Mouse (Mus musculus): Measurements from ENCODE around the gene Akap1. TPM values are rescaled to one million over a fixed set of nuclear protein-coding genes. Genes with fewer than 3 reads are reported as not detected.
"Not testable (repeated sequence)": the region's sequence is repeated elsewhere in the genome, so short reads cannot be mapped to it uniquely, and the experiment has no call there.

Gene Akap1
- polyA plus RNA-seq, 1 experiment from 2014 or later, result 24.0 TPM

DNA sequence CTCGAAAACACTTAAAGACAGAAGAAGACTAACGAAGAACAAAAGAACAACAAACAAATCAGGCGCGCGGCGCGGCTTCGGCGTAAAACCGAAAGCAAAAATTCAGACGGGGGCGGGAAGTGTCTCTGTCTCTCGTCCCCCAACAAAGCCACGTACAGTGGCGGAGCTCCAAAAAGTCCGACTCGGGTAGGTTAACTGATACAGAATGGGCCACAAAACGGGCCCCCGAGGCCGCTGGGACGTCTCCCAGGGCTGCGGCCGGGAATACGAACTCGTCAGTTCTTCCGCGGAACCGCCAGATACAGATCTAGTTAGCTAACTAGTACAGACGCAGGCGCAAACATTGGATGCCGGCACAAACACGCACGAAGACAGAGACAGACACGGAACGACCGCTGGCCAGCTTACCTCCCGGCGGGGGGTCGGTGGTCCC lies 31.4 kb upstream of the Akap1 start:
- not testable (repeated sequence) for H3K36me3 ChIP-seq; H3K27me3 ChIP-seq (replicated peaks); ATAC-seq (ENCODE audit: low FRiP score, low read depth); H3K27ac ChIP-seq; H3K9ac ChIP-seq; H3K4me1 ChIP-seq; H3K9me3 ChIP-seq
- Histone ChIP-seq H3K4me3 (0 out of 2 replicates have a peak overlapping the region, but pooled peaks have one; percentile 15), H3K4me2 (replicated peaks) (peak overlapping the region; percentile 39; the same call in 1 of the 2 replicates)
- WGBS, result 35% methylated on average over 37 of the region's 39 CpGs

DNA sequence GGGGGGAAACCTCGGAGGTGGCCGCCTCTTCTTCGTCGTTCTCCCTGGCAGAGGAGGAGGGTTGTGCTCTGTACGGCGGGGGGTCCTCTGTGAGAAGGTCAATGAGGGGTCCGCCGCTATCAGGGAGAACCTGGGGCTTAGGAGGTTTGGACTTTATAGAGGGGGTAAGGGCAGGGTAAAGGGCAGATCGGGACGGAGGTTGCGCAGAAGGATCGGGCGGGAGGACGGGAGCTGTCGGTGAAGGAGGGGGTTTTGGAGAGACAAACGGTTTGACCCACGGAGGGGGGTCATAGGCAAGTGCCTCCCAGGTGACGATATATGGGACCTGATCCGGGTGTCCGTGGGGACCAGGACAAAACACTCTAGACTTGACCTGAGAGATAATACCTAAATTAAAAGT lies 30.8 kb upstream of the Akap1 start:
- ATAC-seq (ENCODE audit: low FRiP score, low read depth); H3K27me3 ChIP-seq (replicated peaks); H3K9ac ChIP-seq; H3K36me3 ChIP-seq; H3K4me3 ChIP-seq; H3K27ac ChIP-seq; H3K9me3 ChIP-seq; H3K4me1 ChIP-seq: not testable (repeated sequence)
- WGBS, result 43% methylated on average over 16 of the region's 20 CpGs
- peak overlapping the region; percentile 34; the same call in 1 of the 2 replicates for H3K4me2 ChIP-seq (replicated peaks)

DNA sequence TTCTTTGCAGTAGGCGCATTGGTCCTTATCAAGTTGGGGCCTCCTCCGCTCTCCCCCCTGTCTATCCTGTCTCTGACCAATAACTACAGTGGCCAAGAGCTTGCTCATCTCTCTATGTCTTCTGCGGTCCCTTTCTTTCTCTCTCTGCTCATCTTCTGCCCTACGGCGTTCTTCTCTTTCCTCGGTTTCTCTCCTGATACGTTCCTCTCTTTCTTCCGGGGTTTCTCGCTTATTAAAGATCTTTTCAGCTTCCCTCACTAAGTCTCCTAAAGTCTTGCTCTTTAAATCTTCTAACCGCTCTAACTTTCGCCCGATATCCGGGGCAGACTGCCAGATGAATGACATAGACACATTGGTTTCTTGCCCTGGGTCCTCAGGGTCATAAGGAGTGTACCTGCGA lies 29.9 kb upstream of the Akap1 start:
- H3K4me3 ChIP-seq; H3K9me3 ChIP-seq; H3K36me3 ChIP-seq; H3K27ac ChIP-seq; H3K4me1 ChIP-seq; H3K9ac ChIP-seq; ATAC-seq (ENCODE audit: low FRiP score, low read depth); H3K4me2 ChIP-seq (replicated peaks); H3K27me3 ChIP-seq (replicated peaks): not testable (repeated sequence)
- 93% methylated on average over 12 of the region's 14 CpGs for WGBS

DNA sequence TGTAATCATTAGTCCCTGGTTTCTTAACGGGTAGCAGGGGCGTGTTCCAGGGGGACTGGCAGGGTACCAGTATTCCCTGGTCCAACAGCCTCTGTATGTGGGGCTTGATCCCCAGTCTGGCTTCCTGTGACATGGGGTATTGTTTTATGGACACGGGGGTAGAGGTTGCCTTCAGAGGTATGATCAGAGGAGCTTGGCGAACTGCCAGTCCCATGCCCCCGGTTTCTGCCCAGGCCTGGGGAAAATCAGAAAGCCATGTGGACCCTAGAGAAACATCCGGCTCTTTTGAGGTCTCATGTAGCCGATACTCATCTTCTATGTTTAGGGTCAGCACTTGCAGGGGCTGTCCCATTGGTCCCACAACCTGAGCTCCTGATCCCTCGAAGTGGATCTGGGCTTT lies 29.1 kb upstream of the Akap1 start:
- not testable (repeated sequence) for H3K4me1 ChIP-seq; H3K4me2 ChIP-seq (replicated peaks); ATAC-seq (ENCODE audit: low FRiP score, low read depth); H3K27me3 ChIP-seq (replicated peaks); H3K9ac ChIP-seq; H3K9me3 ChIP-seq; H3K27ac ChIP-seq; H3K36me3 ChIP-seq; H3K4me3 ChIP-seq
- WGBS, result 93% methylated on average over 3 of the region's 8 CpGs

DNA sequence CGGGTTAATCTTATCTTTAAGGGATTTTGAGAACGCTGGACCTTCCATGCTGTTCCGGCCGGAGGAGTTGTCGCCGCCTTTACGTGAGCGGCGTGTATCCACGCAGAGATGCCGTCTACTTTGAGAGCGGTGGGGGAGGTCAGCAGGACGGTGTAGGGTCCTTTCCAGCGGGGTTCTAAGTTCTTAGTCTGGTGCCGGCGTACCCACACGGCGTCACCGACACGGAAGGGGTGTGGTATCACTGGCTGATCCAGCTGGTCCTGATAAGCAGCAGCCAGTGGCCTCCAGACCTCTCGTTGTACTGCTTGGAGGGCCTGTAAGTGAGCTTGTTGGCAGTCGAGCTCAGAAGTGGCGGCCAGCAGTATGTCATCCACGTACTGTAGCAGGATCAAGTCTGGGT lies 28.4 kb upstream of the Akap1 start:
- H3K4me2 ChIP-seq (replicated peaks); H3K27ac ChIP-seq; H3K9ac ChIP-seq; H3K36me3 ChIP-seq; H3K4me1 ChIP-seq; H3K9me3 ChIP-seq; H3K27me3 ChIP-seq (replicated peaks); H3K4me3 ChIP-seq; ATAC-seq (ENCODE audit: low FRiP score, low read depth): not testable (repeated sequence)
- WGBS, result 96% methylated on average over 23 of the region's 24 CpGs

DNA sequence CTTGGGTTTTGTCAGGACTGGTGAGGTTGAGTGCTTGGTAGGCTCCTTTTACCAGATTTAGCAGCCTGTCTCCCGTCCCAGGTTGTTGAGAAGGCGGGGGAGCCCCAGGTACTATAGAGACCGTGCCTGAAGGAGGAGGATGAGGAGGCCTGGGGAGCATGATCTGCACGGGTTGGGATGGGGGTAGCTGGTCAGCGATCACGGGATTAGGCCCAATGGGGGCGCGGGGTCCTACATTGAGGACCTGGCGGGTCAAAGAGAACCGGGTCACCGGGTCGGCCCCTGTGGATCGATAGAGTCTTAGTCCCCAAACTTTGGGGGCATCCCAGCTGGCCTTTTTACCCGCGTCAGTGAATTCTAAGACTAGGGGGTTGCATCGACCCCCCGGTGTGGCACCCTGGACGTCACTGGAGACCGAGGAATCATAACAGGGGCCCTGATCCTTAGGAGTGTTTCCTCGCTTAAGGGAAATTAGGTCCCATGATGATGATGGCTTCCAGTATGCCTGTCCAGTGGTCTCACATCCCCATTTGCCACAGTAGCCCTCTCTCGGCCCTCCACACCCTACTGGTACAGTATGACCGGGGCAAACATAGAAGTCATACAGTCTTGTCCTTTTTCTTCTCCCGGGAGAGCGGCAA lies 27.7 kb upstream of the Akap1 start:
- not testable (repeated sequence) for H3K4me3 ChIP-seq; H3K4me2 ChIP-seq (replicated peaks); H3K27ac ChIP-seq; H3K9ac ChIP-seq; H3K27me3 ChIP-seq (replicated peaks); H3K9me3 ChIP-seq; ATAC-seq (ENCODE audit: low FRiP score, low read depth); H3K4me1 ChIP-seq; H3K36me3 ChIP-seq
- WGBS, result 96% methylated on average over 21 of the region's 24 CpGs

DNA sequence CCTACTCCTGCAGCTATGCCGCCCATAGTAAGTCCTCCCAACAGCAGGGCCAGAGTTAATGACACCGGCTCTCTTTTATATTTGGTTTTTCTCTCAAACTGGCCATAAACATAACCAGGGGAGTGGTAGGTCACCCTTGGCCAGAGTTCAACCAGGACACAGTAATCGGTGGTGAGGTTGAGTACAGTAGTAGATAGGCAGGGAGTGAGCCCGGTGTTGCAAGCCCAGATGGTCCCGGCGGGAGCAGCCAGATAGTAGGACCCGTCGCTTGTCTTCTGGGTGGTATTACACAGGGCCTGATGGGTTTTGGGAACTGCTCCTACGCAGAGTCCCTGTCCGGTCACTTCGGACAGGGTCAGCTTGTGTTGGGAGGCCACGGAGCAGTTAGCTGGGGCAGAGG lies 27.1 kb upstream of the Akap1 start:
- not testable (repeated sequence) for H3K27me3 ChIP-seq (replicated peaks); H3K36me3 ChIP-seq; H3K27ac ChIP-seq; H3K4me3 ChIP-seq; H3K9me3 ChIP-seq; H3K4me2 ChIP-seq (replicated peaks); ATAC-seq (ENCODE audit: low FRiP score, low read depth); H3K9ac ChIP-seq; H3K4me1 ChIP-seq
- WGBS, result 96% methylated on average over 10 of the region's 12 CpGs

DNA sequence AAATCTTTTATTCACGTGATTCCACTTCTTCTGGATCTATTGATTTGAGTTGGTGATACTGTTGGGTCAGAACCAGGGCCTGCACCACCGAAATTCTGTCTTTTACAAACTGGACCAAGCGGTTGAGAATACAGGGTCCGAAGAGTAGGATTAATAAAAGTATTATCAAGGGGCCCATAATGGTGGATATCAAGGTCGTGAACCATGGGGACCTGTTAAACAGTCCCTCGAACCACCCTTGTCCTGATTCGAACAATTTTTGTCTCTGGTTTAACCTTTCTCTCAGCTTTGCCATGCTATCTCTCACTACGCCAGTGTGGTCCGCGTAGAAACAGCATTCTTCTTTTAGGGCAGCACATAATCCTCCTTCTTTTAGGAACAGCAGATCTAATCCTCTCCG lies 26.5 kb upstream of the Akap1 start:
- not testable (repeated sequence) for H3K27me3 ChIP-seq (replicated peaks); H3K9me3 ChIP-seq; H3K4me3 ChIP-seq; H3K4me1 ChIP-seq; H3K27ac ChIP-seq; ATAC-seq (ENCODE audit: low FRiP score, low read depth); H3K9ac ChIP-seq; H3K4me2 ChIP-seq (replicated peaks); H3K36me3 ChIP-seq
- 92% methylated on average over 8 of the region's 11 CpGs for WGBS

DNA sequence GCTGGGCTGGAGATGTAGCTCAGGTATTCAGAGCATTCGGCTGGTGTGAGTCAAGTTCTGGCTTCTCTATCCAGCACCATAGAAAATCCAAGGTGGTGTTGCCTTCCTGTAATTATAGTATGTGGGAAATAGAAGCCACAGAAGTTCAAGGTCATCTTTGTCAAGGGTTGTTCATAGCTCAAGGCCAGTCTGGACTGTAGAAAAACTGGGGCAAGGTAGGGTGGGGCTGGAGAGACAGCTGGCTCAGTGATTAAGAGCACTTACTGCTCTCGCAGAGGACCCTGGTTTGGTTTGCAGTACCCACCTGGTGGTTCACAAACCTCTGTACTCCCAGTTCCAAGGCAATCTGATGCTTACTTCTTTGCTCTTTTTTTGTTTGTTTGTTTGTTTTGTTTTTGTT lies 24.6 kb upstream of the Akap1 start:
- H3K36me3 ChIP-seq, result no peaks in the 10 kb centered on the region
- no peak overlapping the region for H3K4me3 ChIP-seq
- no peak overlapping the region for H3K4me2 ChIP-seq (replicated peaks)
- H3K27me3 ChIP-seq (replicated peaks), result no peaks in the 10 kb centered on the region
- H3K27ac ChIP-seq, result no peak overlapping the region
- ATAC-seq (ENCODE audit: low FRiP score, low read depth), result no peak
- H3K9ac ChIP-seq, result no peak overlapping the region
- H3K4me1 ChIP-seq, result no peaks in the 10 kb centered on the region
- 90% methylated on average over 2 of the region's 2 CpGs for WGBS
- no peaks in the 10 kb centered on the region for H3K9me3 ChIP-seq

DNA sequence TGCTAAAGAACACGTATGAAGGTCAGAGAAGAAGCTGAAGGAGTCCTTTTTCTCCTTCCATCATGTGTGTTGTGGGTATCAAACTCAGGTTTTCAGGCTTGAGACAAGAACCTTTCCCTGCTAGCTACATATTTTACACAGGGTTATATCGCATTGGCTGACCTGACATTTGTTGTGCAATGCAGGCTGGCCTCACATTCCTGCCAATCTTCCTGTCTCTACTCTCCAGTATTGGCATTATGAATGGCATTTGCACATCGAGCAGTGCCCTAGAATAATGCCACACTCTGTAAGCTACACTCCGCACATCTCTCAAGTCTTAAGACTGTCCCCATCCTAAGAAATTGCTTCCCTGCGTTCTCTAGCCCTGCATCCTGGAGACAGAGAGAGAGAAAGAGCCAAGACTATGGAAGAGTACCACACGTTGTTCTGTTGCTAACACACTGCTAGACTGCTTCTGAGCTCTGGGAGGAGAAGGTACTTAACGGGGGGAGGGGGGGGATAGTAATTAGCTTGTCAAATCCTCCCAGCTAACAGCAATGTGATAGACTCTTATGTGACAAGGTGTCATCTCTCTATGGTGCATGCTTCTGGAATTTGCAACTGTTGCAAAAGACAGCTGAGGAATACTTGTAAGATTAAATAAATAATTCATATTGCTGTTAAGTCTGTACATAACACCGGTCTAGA lies 20.1 kb upstream of the Akap1 start:
- Histone ChIP-seq H3K27me3 (replicated peaks) (no peaks in the 10 kb centered on the region), H3K36me3 (no peaks in the 10 kb centered on the region)
- WGBS, result 76% methylated on average over 8 of the region's 8 CpGs

DNA sequence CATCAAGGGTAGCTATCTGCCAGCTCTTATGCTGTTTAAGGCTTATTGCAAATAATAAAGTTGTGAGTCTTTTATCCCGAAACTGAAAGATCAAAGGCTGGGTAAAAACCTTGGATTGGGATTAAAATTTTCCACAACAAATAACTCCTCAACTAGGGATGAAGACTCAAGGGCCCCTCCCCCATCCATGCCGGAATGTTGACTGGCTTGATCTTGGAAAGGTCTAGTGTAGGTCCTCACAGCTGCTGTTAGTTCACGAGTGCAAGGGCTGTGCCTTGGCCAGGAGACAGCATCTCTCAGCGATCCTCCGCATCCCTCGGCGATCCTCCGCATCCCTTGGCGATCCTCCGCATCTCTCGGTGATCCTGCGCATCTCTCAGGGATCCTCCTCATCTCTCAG lies 13.6 kb upstream of the Akap1 start:
- 92% methylated on average over 12 of the region's 12 CpGs for WGBS

More for the DNA sequence above, 20.1 kb upstream of the Akap1 start:
- no peak overlapping the region for H3K9ac ChIP-seq
- no peaks in the 10 kb centered on the region for H3K4me1 ChIP-seq
- no peak overlapping the region for H3K27ac ChIP-seq
- H3K4me2 ChIP-seq (replicated peaks), result no peak overlapping the region
- H3K4me3 ChIP-seq, result no peak overlapping the region
- ATAC-seq (ENCODE audit: low FRiP score, low read depth), result no peak
- H3K9me3 ChIP-seq, result no peaks in the 10 kb centered on the region

DNA sequence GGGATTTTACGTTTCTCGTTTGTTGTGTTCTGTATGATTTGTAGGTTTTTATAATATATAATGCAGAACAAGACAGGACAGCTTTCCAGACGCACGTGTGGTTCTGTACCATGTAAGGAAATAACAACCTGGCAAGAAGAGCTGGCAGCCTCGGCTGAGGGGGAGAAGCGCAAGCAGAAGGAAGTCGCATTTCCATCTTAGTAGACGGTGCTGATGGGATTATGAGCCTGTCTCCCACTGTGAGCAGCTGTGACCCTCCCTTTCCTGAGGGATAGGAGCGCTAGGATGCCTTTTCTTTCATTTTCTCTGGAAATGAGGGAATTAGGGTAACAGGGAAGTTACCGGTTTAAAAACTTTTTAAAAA lies 9.3 kb upstream of the Akap1 start:
- H3K4me2 ChIP-seq (replicated peaks), result peak overlapping the region; percentile 61
- peak overlapping the region; percentile 26 for H3K4me3 ChIP-seq
- WGBS, result 4% methylated on average over 10 of the region's 10 CpGs
- ATAC-seq (ENCODE audit: low FRiP score, low read depth), result no peak
- H3K36me3 ChIP-seq, result no peaks in the 10 kb centered on the region
- peaks cover 9% of the 10 kb centered on the region for H3K4me1 ChIP-seq
- no peak overlapping the region for H3K9ac ChIP-seq
- H3K27me3 ChIP-seq (replicated peaks), result peaks cover 11% of the 10 kb centered on the region
- H3K9me3 ChIP-seq, result no peaks in the 10 kb centered on the region
- H3K27ac ChIP-seq, result no peak overlapping the region

More for the DNA sequence above, 13.6 kb upstream of the Akap1 start:
- Histone ChIP-seq H3K36me3 (no peaks in the 10 kb centered on the region), H3K27me3 (replicated peaks) (peaks cover 6% of the 10 kb centered on the region), H3K4me3 (no peak overlapping the region), H3K27ac (no peak overlapping the region), H3K4me1 (peaks cover 8% of the 10 kb centered on the region), H3K9ac (no peak overlapping the region), H3K4me2 (replicated peaks) (no peak overlapping the region), H3K9me3 (no peaks in the 10 kb centered on the region)
- ATAC-seq (ENCODE audit: low FRiP score, low read depth), result no peak
